Mouse (Mus musculus): ENCODE data around the gene Ubtd2.

Ubtd2 gene

GRCm38 (mm10) chr11:32518770-32519169 is 63.6 kb downstream of the Ubtd2 start:
- DNase-seq (ENCODE audit: low spot score in 2 of 2), result no peak

GRCm38 (mm10) chr11:32519354-32519753 is 64.2 kb downstream of the Ubtd2 start:
- DNase-seq (ENCODE audit: low spot score in 2 of 2), result no peak

GRCm38 (mm10) chr11:32521246-32521645 is 66.1 kb downstream of the Ubtd2 start:
- no peak for DNase-seq (ENCODE audit: low spot score in 2 of 2)

- DNase-seq (ENCODE audit: low spot score in 2 of 2), result no peak
Observed at GRCm38 (mm10) chr11:32524122-32524920, 69.2 kb downstream of the Ubtd2 start.

GRCm38 (mm10) chr11:32527006-32527405 is 71.8 kb downstream of the Ubtd2 start:
- no peak for DNase-seq (ENCODE audit: low spot score in 2 of 2)

- no peak for DNase-seq (ENCODE audit: low spot score in 2 of 2)
Observed at GRCm38 (mm10) chr11:32530151-32530550, 75.0 kb downstream of the Ubtd2 start.

GRCm38 (mm10) chr11:32531871-32532764 is 76.9 kb downstream of the Ubtd2 start, which contains the start of gene Efcab9:
TSS of gene Efcab9 (minus strand) at chr11:32532081.
- peak in 1 of 2 experiments; percentile 29 for DNase-seq (ENCODE audit: low spot score in 2 of 2)

GRCm38 (mm10) chr11:32532765-32533481 is 77.8 kb downstream of the Ubtd2 start, which contains the start of gene Stk10:
TSS of gene Stk10 (plus strand) at chr11:32533305.
- peak; percentile 86 to 89 for DNase-seq (ENCODE audit: low spot score in 2 of 2)

- peak; percentile 47 to 56 for DNase-seq (ENCODE audit: low spot score in 2 of 2)
Observed at GRCm38 (mm10) chr11:32533482-32534261, 78.5 kb downstream of the Ubtd2 start.

GRCm38 (mm10) chr11:32534453-32535075 is 79.4 kb downstream of the Ubtd2 start:
- no peak for DNase-seq (ENCODE audit: low spot score in 2 of 2)

GRCm38 (mm10) chr11:32535646-32536045 is 80.5 kb downstream of the Ubtd2 start:
- DNase-seq (ENCODE audit: low spot score in 2 of 2), result no peak

- DNase-seq (ENCODE audit: low spot score in 2 of 2), result no peak
Observed at GRCm38 (mm10) chr11:32536954-32537353, 81.8 kb downstream of the Ubtd2 start.

- DNase-seq (ENCODE audit: low spot score in 2 of 2), result no peak
Observed at GRCm38 (mm10) chr11:32538435-32538834, 83.3 kb downstream of the Ubtd2 start.

GRCm38 (mm10) chr11:32538846-32539245 is 83.7 kb downstream of the Ubtd2 start:
- DNase-seq (ENCODE audit: low spot score in 2 of 2), result no peak

- DNase-seq (ENCODE audit: low spot score in 2 of 2), result no peak
Observed at GRCm38 (mm10) chr11:32539717-32540116, 84.5 kb downstream of the Ubtd2 start.

- DNase-seq (ENCODE audit: low spot score in 2 of 2), result no peak
Observed at GRCm38 (mm10) chr11:32540463-32540862, 85.3 kb downstream of the Ubtd2 start.

GRCm38 (mm10) chr11:32542181-32542580 is 87.0 kb downstream of the Ubtd2 start:
- DNase-seq (ENCODE audit: low spot score in 2 of 2), result no peak

- no peak for DNase-seq (ENCODE audit: low spot score in 2 of 2)
Observed at GRCm38 (mm10) chr11:32542687-32543411, 87.7 kb downstream of the Ubtd2 start.

- no peak for DNase-seq (ENCODE audit: low spot score in 2 of 2)
Observed at GRCm38 (mm10) chr11:32544041-32544440, 88.9 kb downstream of the Ubtd2 start.

GRCm38 (mm10) chr11:32544497-32544896 is 89.3 kb downstream of the Ubtd2 start:
- no peak for DNase-seq (ENCODE audit: low spot score in 2 of 2)
